Mouse (Mus musculus) hindlimb bud, embryonic 11.5 days (tissue): ENCODE data around the gene Gm13124.
"Not testable (repeated sequence)": the region's sequence is repeated elsewhere in the genome, so short reads cannot be mapped to it uniquely, and the experiment has no call there.

Experiments
- DNase-seq: peaks from one replicate; pipeline ENCODE4 v3.0.0-alpha.2; 2012; ENCODE audit warnings: low read depth, low spot score; ENCODE audit errors: extremely low spot score

Gene Gm13124

DNA sequence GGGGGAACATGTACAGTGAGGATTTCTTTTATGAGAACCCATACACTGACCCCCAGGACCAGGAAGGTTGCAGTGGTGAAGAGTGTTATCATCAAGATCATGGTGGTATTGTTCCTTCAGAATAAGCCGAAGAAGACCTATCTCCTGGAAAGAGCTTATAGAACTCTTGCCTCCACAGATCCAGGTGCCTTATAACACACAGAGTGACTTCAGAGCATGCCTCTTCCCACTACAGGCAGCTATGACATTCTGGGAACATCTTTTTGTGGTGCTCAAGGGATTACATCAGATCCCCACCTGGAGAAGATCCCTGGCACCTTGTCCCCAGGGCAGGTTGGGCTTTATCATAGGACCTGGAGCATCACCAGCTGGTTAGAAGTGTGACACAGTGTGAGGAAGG is at the start of gene Gm13124:
Gm13124 (minus strand) TSS at position 101 of the 400 bp plus-strand sequence.
- no peak for DNase-seq

DNA sequence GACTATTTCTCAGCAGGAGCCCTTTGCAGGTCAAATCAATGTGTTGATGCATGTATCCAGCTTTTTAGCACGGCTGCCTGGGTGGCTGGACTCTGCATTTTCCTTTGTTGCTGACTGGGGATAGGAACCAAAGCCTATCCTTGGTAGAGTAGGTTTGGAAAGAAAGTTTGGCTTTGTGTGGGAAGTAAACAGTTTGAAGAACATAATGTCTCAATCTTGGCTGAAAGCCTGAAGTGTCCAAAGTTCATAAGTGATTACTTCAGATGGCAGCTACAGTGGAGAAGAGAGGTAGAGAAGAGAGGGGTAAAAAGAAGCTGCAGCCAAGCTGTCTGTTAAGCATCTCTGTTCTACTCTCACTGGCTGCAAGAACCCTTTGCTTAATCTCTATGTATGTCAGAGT is 49.7 kb upstream of the Gm13124 start:
- DNase-seq: no peak

DNA sequence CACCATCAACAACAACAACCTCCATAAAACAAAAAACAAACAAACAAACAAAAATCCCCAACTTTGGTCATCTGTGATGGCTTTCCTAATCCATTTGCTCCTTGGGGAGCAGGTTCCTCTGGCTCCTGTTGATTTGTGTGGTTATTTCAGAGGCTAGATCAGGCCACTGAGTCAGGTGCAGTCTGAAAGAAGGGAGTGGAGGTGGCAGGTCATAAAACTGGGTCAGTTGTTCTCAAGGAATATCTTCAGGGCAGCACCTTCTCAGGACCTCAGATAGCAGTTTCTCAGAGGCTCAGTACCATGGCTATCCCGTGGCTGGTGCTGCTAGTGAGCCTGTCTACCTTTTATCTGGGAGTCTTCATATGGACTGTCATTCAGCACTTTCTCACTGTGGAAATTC is 48.5 kb upstream of the Gm13124 start, which contains the start of gene Aadacl4:
Aadacl4 (plus strand) TSS at position 301 of the 400 bp plus-strand sequence.
- no peak for DNase-seq

DNA sequence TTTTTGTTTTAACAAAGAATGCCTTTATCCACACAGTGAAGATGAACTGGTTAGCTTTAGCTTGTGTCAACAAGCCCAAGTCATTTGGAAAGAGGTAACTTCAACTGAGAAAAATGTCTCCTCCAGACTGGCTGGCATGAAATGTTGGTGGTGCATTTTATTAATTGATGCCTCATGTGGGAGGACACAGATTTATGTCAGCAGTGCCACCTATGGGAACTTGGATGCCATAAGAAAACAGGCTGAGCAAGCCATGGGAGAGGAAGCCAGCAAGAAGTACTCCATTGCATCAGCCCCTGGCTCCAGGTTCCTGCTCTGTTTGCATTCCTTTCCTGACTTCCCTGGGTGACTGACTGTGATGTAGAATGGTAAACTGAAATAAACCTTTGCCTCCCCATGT is 27.9 kb upstream of the Gm13124 start:
- DNase-seq: no peak

DNA sequence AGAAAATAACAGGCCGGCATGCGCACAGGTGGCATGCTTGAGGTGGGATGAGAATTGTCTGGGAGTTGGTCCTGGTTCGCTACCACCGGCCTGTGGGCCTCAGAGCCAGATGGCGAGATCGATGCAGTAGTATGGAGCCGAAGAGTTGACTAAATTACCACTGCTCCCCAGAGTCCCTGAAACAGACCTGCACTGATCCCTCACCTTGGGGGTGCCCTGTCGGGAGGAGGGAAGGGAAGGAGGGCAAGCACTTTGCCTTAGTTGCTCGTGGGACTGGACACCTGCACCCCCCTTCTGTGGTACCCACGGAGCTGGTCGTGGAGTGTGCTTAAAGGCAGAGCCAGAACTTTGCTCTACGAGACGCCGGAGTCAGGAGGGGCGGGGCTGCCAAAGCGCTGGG is 21.3 kb upstream of the Gm13124 start:
- not testable (repeated sequence) for DNase-seq

DNA sequence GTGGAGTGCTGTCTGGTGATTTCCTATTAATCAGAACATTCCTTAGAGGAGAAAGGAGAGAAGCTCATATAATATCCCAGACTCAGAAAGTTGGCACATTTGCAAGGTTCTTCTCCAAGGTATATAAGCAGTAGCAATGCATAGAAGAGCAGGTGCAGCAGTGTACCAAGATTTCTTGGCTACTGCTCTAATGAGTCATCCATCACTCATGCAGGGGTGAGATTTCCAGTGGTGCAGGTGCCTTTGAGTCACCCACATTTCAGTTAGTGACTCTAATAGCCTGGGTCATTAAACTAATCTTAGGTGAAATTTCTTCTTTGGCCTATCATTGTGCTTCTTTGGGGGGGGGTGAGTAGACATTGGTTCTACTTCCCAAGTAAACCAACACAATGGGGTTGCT is 2.8 kb upstream of the Gm13124 start:
- DNase-seq: no peak

DNA sequence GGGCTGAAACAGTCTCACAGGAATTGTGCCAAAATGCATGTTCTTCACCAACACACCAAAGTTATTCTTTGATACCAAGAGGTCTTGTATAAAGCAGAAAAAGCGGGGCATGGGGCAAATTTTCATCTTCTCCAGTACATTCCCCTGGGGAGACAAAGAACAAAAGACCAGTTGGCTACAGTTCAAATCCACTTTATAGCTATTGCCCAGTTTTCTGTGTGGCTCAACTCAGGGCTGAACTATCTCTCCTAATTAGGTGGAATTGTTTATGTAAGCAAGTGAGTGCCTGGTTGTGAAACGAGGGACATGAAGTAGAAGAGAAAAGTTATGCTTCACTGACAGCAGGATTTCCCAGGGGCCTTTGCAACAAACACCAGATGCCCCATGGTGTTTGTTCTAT is 3.7 kb downstream of the Gm13124 start:
- DNase-seq: no peak

DNA sequence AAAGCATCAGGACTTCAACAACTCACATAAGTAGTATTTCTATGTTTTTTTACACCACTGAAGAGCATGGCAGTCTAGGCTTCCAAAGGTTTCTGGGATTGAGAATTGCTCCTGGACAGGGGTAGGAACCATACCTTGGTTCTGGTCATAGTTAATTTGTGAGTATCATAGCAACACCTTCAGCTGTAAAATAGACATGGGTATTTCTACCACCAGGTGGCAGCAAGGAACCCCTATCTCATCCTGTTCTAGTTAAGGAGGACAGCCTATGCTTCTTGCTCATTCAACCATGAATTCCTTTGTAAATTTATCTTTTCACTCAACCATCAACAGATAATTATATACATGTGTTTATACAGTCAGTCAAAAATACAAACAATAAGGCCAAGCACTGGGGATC is 5.1 kb downstream of the Gm13124 start:
- DNase-seq: no peak

DNA sequence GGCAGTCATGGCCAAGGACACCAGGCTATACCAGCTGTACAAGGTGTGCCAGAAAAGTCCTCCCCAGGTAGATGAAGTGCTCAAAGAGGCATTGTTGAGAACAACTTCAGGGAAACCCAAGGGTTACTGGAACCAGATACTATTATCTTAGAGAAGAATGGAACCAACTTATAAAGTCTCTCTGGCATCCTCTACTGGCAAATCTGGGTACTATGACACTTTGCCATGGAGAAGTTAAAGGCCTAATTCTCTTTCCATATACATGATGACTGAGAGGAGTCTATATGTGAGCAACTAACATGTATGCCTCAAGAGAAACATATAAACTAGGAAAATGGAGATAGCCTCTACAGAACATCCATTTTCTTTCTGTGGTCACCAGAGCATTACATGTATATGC is 13.8 kb downstream of the Gm13124 start:
- DNase-seq: no peak

DNA sequence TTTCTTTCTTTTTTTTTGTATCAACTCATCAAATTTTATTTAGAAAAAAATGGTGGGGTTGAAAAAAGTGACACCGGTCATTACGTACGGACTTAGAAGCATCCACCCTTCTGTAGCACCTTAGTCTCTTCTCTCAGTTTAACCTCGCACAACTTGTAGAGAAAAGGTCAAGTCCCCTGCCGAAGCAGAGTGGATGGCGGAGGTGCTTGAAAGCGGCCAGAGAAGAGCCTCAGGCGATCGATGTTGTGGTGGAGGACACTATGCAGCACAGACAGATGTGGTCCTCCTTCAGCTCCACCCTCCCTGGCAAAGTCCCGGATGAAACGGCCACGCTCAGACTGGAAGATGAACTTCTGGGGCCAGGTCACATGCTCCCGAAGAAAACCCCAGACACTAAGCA is 19.6 kb downstream of the Gm13124 start:
- not testable (repeated sequence) for DNase-seq

DNA sequence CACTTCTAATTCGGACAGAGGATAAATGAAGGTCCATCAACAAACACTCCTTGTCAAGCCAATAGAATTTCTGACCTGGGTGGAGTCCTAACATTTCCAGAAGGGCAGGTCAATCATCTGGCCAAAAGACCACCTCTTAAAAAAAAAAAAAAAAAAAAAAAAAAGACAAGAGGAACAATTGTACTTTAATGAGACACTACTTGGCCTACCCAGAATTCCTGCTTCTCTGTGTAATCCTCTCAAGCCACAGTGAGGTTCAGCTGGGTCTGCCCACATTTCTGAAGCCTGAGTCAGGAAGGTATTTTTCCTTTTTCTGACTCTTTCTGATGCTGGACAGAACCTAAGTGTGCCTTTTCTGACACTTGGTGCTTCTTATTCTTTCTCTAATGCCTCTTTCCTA is 20.2 kb downstream of the Gm13124 start:
- DNase-seq: no peak

DNA sequence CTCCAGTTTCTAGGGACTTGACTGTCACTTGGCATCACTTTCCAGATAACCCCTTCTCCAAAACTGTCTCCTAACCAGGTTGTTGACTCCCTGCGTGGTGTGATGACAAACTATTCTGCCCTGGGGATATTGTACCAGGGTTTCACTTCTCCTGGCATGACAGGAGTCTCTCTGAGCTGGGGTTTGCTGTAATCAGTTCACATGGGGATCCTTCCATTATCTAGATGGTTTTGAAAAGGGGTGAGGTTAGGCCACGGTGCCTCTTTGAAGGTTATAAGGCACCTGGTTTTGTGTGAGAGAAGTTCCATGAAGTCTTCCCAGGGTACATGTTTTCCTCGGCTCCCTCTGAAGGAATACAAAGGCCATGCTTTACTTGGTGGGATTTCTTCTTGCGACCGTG is 45.4 kb downstream of the Gm13124 start, which contains the start of gene 9430007A20Rik:
9430007A20Rik (plus strand) TSS at position 301 of the 400 bp plus-strand sequence.
- DNase-seq: no peak

DNA sequence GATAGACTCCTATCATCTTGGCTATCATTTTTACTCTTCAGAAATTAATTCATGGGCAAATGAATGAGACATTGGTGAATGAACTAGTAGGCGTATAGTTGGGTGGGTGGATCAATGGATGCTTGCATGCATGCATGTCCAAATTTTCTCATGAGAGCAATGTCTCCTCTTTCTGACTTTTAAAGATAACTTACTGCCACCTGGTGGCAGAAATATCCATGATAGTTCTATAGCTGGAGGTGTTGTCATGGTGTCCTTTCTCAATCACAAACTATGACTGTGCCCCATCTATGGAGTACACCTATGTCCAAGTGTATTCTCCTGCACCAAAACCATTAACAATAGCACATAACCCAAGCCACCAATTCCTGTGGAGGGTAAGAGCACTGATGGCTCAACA is 58.4 kb downstream of the Gm13124 start:
- DNase-seq: no peak
